Mouse (Mus musculus): ENCODE data around the gene Sdk2. TPM values are rescaled to one million over a fixed set of nuclear protein-coding genes. Genes with fewer than 3 reads are reported as not detected.
A peak's percentile ranks its signal among the peaks of the same experiment; 100 is the strongest.

The Sdk2 gene
- polyA plus RNA-seq, 1 experiment from 2014 or later: 1.9 TPM

GRCm38 (mm10) chr11:113791357-113792215 lies 275.3 kb downstream of the Sdk2 start:
- peaks cover 67% of the 10 kb centered on the region for H3K4me1 ChIP-seq
- 39% methylated on average over 16 of the region's 16 CpGs for WGBS
- peak overlapping the region; percentile 81 for H3K27ac ChIP-seq (replicated peaks)
- H3K9me3 ChIP-seq: no peaks in the 10 kb centered on the region
- H3K4me3 ChIP-seq: no peak overlapping the region
- H3K27me3 ChIP-seq (replicated peaks; ENCODE audit: low read depth, poor library complexity, severe bottlenecking): 0 out of 2 replicates have a peak, but pooled peaks cover 5% of the 10 kb centered on the region
- peak; percentile 58 for DNase-seq (ENCODE audit: low spot score)
- 0 out of 2 replicates have a peak, but pooled peaks cover 7% of the 10 kb centered on the region for H3K36me3 ChIP-seq (replicated peaks)

GRCm38 (mm10) chr11:113789101-113789500 lies 277.7 kb downstream of the Sdk2 start:
- 39% methylated on average over 1 of the region's 1 CpGs for WGBS
- peaks cover 79% of the 10 kb centered on the region for H3K4me1 ChIP-seq
- no peaks in the 10 kb centered on the region for H3K9me3 ChIP-seq

GRCm38 (mm10) chr11:113788183-113788789 lies 278.6 kb downstream of the Sdk2 start:
- H3K36me3 ChIP-seq (replicated peaks): 0 out of 2 replicates have a peak, but pooled peaks cover 3% of the 10 kb centered on the region
- H3K27me3 ChIP-seq (replicated peaks; ENCODE audit: low read depth, poor library complexity, severe bottlenecking): 0 out of 2 replicates have a peak, but pooled peaks cover 5% of the 10 kb centered on the region
- WGBS: 76% methylated on average over 2 of the region's 2 CpGs
- no peaks in the 10 kb centered on the region for H3K9me3 ChIP-seq
- H3K4me1 ChIP-seq: peaks cover 78% of the 10 kb centered on the region
- no peak for DNase-seq (ENCODE audit: low spot score)
- H3K4me3 ChIP-seq: no peak overlapping the region
- H3K27ac ChIP-seq (replicated peaks): peak overlapping the region; percentile 72

More at GRCm38 (mm10) chr11:113789101-113789500, 277.7 kb downstream of the Sdk2 start:
- no peak for DNase-seq (ENCODE audit: low spot score)
- Histone ChIP-seq H3K4me3 (no peak overlapping the region), H3K27me3 (replicated peaks; ENCODE audit: low read depth, poor library complexity, severe bottlenecking) (0 out of 2 replicates have a peak, but pooled peaks cover 5% of the 10 kb centered on the region), H3K36me3 (replicated peaks) (0 out of 2 replicates have a peak, but pooled peaks cover 7% of the 10 kb centered on the region), H3K27ac (replicated peaks) (peak overlapping the region; percentile 72)

- Histone ChIP-seq H3K4me3 (0 out of 2 replicates have a peak overlapping the region, but pooled peaks have one; percentile 1), H3K9me3 (no peaks in the 10 kb centered on the region), H3K36me3 (replicated peaks) (no peaks in the 10 kb centered on the region), H3K27ac (replicated peaks) (peak overlapping the region; percentile 96), H3K27me3 (replicated peaks; ENCODE audit: low read depth, poor library complexity, severe bottlenecking) (no peaks in the 10 kb centered on the region), H3K4me1 (peaks cover 72% of the 10 kb centered on the region)
- 79% methylated on average over 13 of the region's 13 CpGs for WGBS
- no peak for DNase-seq (ENCODE audit: low spot score)
These were observed 279.2 kb downstream of the Sdk2 start for GRCm38 (mm10) chr11:113787432-113788182.

- Histone ChIP-seq H3K27ac (replicated peaks) (peak overlapping the region; percentile 96), H3K36me3 (replicated peaks) (no peaks in the 10 kb centered on the region), H3K4me1 (peaks cover 72% of the 10 kb centered on the region), H3K27me3 (replicated peaks; ENCODE audit: low read depth, poor library complexity, severe bottlenecking) (no peaks in the 10 kb centered on the region), H3K4me3 (peak overlapping the region; percentile 53; the same call in 1 of the 2 replicates), H3K9me3 (no peaks in the 10 kb centered on the region)
- 81% methylated on average over 11 of the region's 11 CpGs for WGBS
- DNase-seq (ENCODE audit: low spot score): no peak
These were observed 279.8 kb downstream of the Sdk2 start for GRCm38 (mm10) chr11:113787009-113787408.

- peak overlapping the region; percentile 53 for H3K4me3 ChIP-seq
- H3K9me3 ChIP-seq: no peaks in the 10 kb centered on the region
- peaks cover 72% of the 10 kb centered on the region for H3K4me1 ChIP-seq
- no peaks in the 10 kb centered on the region for H3K27me3 ChIP-seq (replicated peaks; ENCODE audit: low read depth, poor library complexity, severe bottlenecking)
- no peak for DNase-seq (ENCODE audit: low spot score)
- H3K27ac ChIP-seq (replicated peaks): peak overlapping the region; percentile 96
- 46% methylated on average over 4 of the region's 4 CpGs for WGBS
- no peaks in the 10 kb centered on the region for H3K36me3 ChIP-seq (replicated peaks)
These were observed 280.5 kb downstream of the Sdk2 start for GRCm38 (mm10) chr11:113786395-113786794.

GRCm38 (mm10) chr11:113785406-113786171 lies 281.3 kb downstream of the Sdk2 start:
- peaks cover 74% of the 10 kb centered on the region for H3K4me1 ChIP-seq
- H3K4me3 ChIP-seq: peak overlapping the region; percentile 53
- no peaks in the 10 kb centered on the region for H3K27me3 ChIP-seq (replicated peaks; ENCODE audit: low read depth, poor library complexity, severe bottlenecking)
- peak; percentile 95 for DNase-seq (ENCODE audit: low spot score)
- WGBS: under 1% methylated on average over 19 of the region's 19 CpGs
- no peaks in the 10 kb centered on the region for H3K36me3 ChIP-seq (replicated peaks)
- no peaks in the 10 kb centered on the region for H3K9me3 ChIP-seq
- peak overlapping the region; percentile 96 for H3K27ac ChIP-seq (replicated peaks)

- Histone ChIP-seq H3K4me3 (peak overlapping the region; percentile 53; the same call in 1 of the 2 replicates), H3K27me3 (replicated peaks; ENCODE audit: low read depth, poor library complexity, severe bottlenecking) (0 out of 2 replicates have a peak, but pooled peaks cover 3% of the 10 kb centered on the region), H3K9me3 (no peaks in the 10 kb centered on the region), H3K4me1 (peaks cover 82% of the 10 kb centered on the region), H3K36me3 (replicated peaks) (no peaks in the 10 kb centered on the region), H3K27ac (replicated peaks) (peak overlapping the region; percentile 96)
- WGBS: 29% methylated on average over 2 of the region's 2 CpGs
- DNase-seq (ENCODE audit: low spot score): no peak
These were observed 282.0 kb downstream of the Sdk2 start for GRCm38 (mm10) chr11:113784656-113785396.

- Histone ChIP-seq H3K27me3 (replicated peaks; ENCODE audit: low read depth, poor library complexity, severe bottlenecking) (0 out of 2 replicates have a peak, but pooled peaks cover 3% of the 10 kb centered on the region), H3K36me3 (replicated peaks) (no peaks in the 10 kb centered on the region), H3K9me3 (no peaks in the 10 kb centered on the region), H3K4me1 (peaks cover 84% of the 10 kb centered on the region), H3K4me3 (no peak overlapping the region), H3K27ac (replicated peaks) (peak overlapping the region; percentile 83)
- 87% methylated on average over 2 of the region's 2 CpGs for WGBS
- no peak for DNase-seq (ENCODE audit: low spot score)
These were observed 284.4 kb downstream of the Sdk2 start for GRCm38 (mm10) chr11:113782496-113782895.

GRCm38 (mm10) chr11:113782006-113782405 lies 284.8 kb downstream of the Sdk2 start:
- DNase-seq (ENCODE audit: low spot score): no peak
- Histone ChIP-seq H3K4me1 (peaks cover 84% of the 10 kb centered on the region), H3K27ac (replicated peaks) (peak overlapping the region; percentile 83)

GRCm38 (mm10) chr11:113779680-113780041 lies 287.2 kb downstream of the Sdk2 start:
- peak overlapping the region; percentile 83 for H3K27ac ChIP-seq (replicated peaks)
- H3K4me3 ChIP-seq: peak overlapping the region; percentile 32
- H3K9me3 ChIP-seq: no peaks in the 10 kb centered on the region
- no peak for DNase-seq (ENCODE audit: low spot score)
- WGBS: 17% methylated on average over 6 of the region's 6 CpGs
- H3K4me1 ChIP-seq: peaks cover 69% of the 10 kb centered on the region
- H3K36me3 ChIP-seq (replicated peaks): no peaks in the 10 kb centered on the region
- H3K27me3 ChIP-seq (replicated peaks; ENCODE audit: low read depth, poor library complexity, severe bottlenecking): 0 out of 2 replicates have a peak, but pooled peaks cover 3% of the 10 kb centered on the region

More at GRCm38 (mm10) chr11:113782006-113782405, 284.8 kb downstream of the Sdk2 start:
- WGBS: 70% methylated on average over 2 of the region's 2 CpGs
- Histone ChIP-seq H3K9me3 (no peaks in the 10 kb centered on the region), H3K27me3 (replicated peaks; ENCODE audit: low read depth, poor library complexity, severe bottlenecking) (0 out of 2 replicates have a peak, but pooled peaks cover 3% of the 10 kb centered on the region), H3K36me3 (replicated peaks) (no peaks in the 10 kb centered on the region), H3K4me3 (no peak overlapping the region)
